Mouse (Mus musculus) testis, adult 2 months (tissue): ENCODE data around the gene Sox5. TPM values are rescaled to one million over a fixed set of nuclear protein-coding genes. Genes with fewer than 3 reads are reported as not detected.

Source experiments
- H3K27ac ChIP-seq: fragments of 200-500 bp; 2 replicates; pipeline ENCODE4 v1.5.1; 2012; ENCODE audit warnings: low read depth, low read length; ENCODE audit not compliant: control insufficient read depth, insufficient read depth
- H3K27me3 ChIP-seq: fragments of 200-500 bp; 2 replicates; pipeline ENCODE4 v1.6.1; 2012; ENCODE audit warnings: mild to moderate bottlenecking, low read length, moderate library complexity; ENCODE audit not compliant: control insufficient read depth, insufficient read depth
- H3K36me3 ChIP-seq: fragments of 200-500 bp; 2 replicates; pipeline ENCODE4 v1.6.1; 2012; ENCODE audit warnings: mild to moderate bottlenecking, low read length; ENCODE audit not compliant: control insufficient read depth, insufficient read depth
- H3K4me1 ChIP-seq: fragments of 200-500 bp; 2 replicates; pipeline ENCODE4 v1.6.1; 2012; ENCODE audit warnings: low read length; ENCODE audit not compliant: control insufficient read depth, insufficient read depth
- H3K4me3 ChIP-seq: fragments of 200-500 bp; 2 replicates; pipeline ENCODE4 v1.5.1; 2012; ENCODE audit warnings: low read depth, mild to moderate bottlenecking, low read length, moderate library complexity, mixed read lengths; ENCODE audit not compliant: control insufficient read depth
- CTCF ChIP-seq: fragments of 200-500 bp; IDR thresholded peaks from 2 replicates; pipeline ENCODE4 v1.5.1; 2012; ENCODE audit warnings: low read depth, mild to moderate bottlenecking, inconsistent platforms, low read length, moderate library complexity; ENCODE audit not compliant: control insufficient read depth, insufficient read depth, insufficient replicate concordance
- POLR2A ChIP-seq: fragments of 200-500 bp; IDR thresholded peaks from 2 replicates; pipeline ENCODE4 v1.6.1; 2012; ENCODE audit warnings: low read depth, mild to moderate bottlenecking, inconsistent platforms, low read length, moderate library complexity; ENCODE audit not compliant: control insufficient read depth
- polyA plus RNA-seq: library from polyadenylated mRNA; depleted of rRNA; stranded (reverse); fragments of >200 nt; gene quantifications from 2 replicates; pipeline ENCODE4 v1.2.3, GENCODE M21; 2012

Gene Sox5
- polyA plus RNA-seq, 1 experiment, result 148 TPM

GRCm38 (mm10) chr6:144332027-144332426, 449.8 kb downstream of the Sox5 start:
- Histone ChIP-seq H3K4me1 (no peaks in the 10 kb centered on the region), H3K27me3 (no peaks in the 10 kb centered on the region), H3K36me3 (no peaks in the 10 kb centered on the region), H3K4me3 (no peak overlapping the region), H3K27ac (no peak overlapping the region)
- TF ChIP-seq POLR2A, result no peak
- TF ChIP-seq CTCF, result no peak

DNA sequence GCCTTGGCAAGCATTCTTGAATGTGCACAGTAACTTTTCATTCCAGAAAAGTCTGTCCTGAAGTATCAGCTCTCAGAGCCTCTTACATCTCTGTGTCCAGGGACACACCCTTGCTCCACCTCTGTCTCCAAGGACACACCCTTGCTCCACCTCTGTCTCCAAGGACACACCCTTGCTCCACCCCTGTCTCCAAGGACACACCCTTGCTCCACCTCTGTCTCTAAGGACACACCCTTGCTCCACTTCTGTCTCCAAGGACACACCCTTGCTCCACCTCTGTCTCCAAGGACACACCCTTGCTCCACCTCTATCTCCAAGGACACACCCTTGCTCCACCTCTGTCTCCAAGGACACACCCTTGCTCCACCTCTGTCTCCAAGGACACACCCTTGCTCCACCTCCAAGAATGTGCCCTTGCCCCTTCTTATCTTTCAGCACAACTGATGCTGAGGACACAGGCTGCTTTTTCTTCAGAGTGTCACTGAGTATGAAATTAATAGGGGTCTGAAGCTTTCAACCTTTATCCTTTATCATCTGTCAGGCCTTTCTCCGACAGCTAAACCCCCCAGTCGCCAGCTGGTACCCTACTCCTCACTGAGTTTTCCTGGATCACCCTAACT, 452.4 kb downstream of the Sox5 start:
- no peaks in the 10 kb centered on the region for H3K36me3 ChIP-seq
- H3K27me3 ChIP-seq, result no peaks in the 10 kb centered on the region
- H3K4me1 ChIP-seq, result no peaks in the 10 kb centered on the region
- H3K27ac ChIP-seq, result no peak overlapping the region
- no peak for TF ChIP-seq POLR2A
- no peak for TF ChIP-seq CTCF
- no peak overlapping the region for H3K4me3 ChIP-seq

DNA sequence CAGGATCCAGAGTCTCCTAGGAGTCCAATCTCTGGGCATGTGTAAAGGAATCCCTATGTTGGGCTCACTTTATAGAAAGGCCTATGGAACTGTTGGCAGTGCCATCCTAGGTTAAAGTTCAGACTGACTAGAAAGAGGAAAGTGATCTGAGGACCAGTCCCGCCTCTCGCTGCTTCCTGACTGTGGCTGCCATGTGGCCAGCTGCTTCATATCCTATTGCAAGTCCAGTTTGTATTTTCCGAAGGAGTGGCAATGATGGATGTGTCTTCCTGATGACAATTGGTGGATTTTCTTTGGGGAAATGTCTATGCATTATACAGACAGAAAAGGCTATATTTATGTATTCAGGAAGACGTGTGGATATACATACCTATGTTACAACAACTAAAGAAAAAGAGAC, 453.0 kb downstream of the Sox5 start:
- no peaks in the 10 kb centered on the region for H3K27me3 ChIP-seq
- no peaks in the 10 kb centered on the region for H3K4me1 ChIP-seq
- no peak overlapping the region for H3K27ac ChIP-seq
- TF ChIP-seq CTCF, result no peak
- TF ChIP-seq POLR2A, result no peak
- no peak overlapping the region for H3K4me3 ChIP-seq
- H3K36me3 ChIP-seq, result no peaks in the 10 kb centered on the region

GRCm38 (mm10) chr6:144326817-144327216, 455.0 kb downstream of the Sox5 start:
- no peak overlapping the region for H3K27ac ChIP-seq
- H3K27me3 ChIP-seq, result no peaks in the 10 kb centered on the region
- TF ChIP-seq CTCF (no peak), POLR2A (no peak)
- H3K36me3 ChIP-seq, result no peaks in the 10 kb centered on the region
- H3K4me3 ChIP-seq, result no peak overlapping the region
- H3K4me1 ChIP-seq, result no peaks in the 10 kb centered on the region

- TF ChIP-seq POLR2A, result no peak
- no peak for TF ChIP-seq CTCF
- H3K36me3 ChIP-seq, result no peaks in the 10 kb centered on the region
These were observed 458.4 kb downstream of the Sox5 start for GRCm38 (mm10) chr6:144323372-144323771.

GRCm38 (mm10) chr6:144322297-144323047, 459.3 kb downstream of the Sox5 start:
- no peaks in the 10 kb centered on the region for H3K36me3 ChIP-seq
- H3K27me3 ChIP-seq, result no peaks in the 10 kb centered on the region
- no peak overlapping the region for H3K4me3 ChIP-seq
- H3K4me1 ChIP-seq, result no peaks in the 10 kb centered on the region
- H3K27ac ChIP-seq, result no peak overlapping the region
- TF ChIP-seq POLR2A (no peak), CTCF (no peak)

More at GRCm38 (mm10) chr6:144323372-144323771, 458.4 kb downstream of the Sox5 start:
- Histone ChIP-seq H3K27ac (no peak overlapping the region), H3K4me3 (no peak overlapping the region), H3K4me1 (no peaks in the 10 kb centered on the region), H3K27me3 (no peaks in the 10 kb centered on the region)

DNA sequence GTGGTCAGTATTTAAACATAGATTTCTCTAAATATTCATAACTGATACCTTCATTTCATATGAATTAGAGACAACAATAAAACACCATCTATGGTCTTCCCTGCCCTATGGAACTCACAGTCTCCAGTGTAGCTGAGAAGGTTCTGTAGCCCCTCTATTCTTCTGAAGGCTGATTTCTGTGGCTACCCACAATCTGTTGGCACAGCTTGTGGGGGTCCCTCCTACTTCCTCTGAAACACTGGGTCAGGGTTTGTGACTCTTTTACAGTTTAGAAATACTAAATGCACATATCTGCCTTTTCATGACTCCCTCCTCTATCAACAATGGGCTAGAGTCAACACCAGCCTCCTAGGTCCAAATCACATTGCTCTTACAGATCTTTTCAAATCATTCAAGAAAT, 461.4 kb downstream of the Sox5 start:
- TF ChIP-seq CTCF (no peak), POLR2A (no peak)
- no peak overlapping the region for H3K4me3 ChIP-seq
- no peaks in the 10 kb centered on the region for H3K4me1 ChIP-seq
- H3K27ac ChIP-seq, result no peak overlapping the region
- H3K27me3 ChIP-seq, result no peaks in the 10 kb centered on the region
- H3K36me3 ChIP-seq, result no peaks in the 10 kb centered on the region
